Comparison of ENCODE assay signal across 27 mouse cellular contexts in genomic region chr9:20510346-20510745, GRCm38 (mm10). TPM values are rescaled to one million over a fixed set of nuclear protein-coding genes. Genes with fewer than 3 reads are reported as not detected.
DNase-seq lines count a peak whose midpoint lies in the region; ATAC-seq and TF ChIP-seq lines count a peak whose summit lies in the region.
"Had no signal": no experiment of that assay in that cellular context is flagged by ENCODE, and none has a peak within 500 bp of the region (broad histone marks: within the 10 kb centered on the region; RNA-seq: fewer than 3 reads in every experiment).

No protein-coding gene starts in this region.

- H3K9ac ChIP-seq in kidney, postnatal 0 days (ENCODE audit: low read depth, low read length) = no peak overlapping the region
- H3K9ac ChIP-seq: embryonic facial prominence, embryonic 13.5 days; embryonic facial prominence, embryonic 15.5 days; forebrain, embryonic 12.5 days had no signal

- H3K4me3 ChIP-seq in heart, embryonic 10.5 days = no peak overlapping the region
- no peak overlapping the region for H3K4me3 ChIP-seq in kidney, postnatal 0 days (replicated peaks; ENCODE audit: low read depth, low read length)
- H3K4me3 ChIP-seq in testis, adult 2 months (ENCODE audit: control insufficient read depth, low read depth, low read length) = no peak overlapping the region
- H3K4me3 ChIP-seq: embryonic facial prominence, embryonic 13.5 days; embryonic facial prominence, embryonic 15.5 days; erythroblast, embryonic 14.5 days; forebrain, embryonic 10.5 days; forebrain, embryonic 12.5 days had no signal

- no peak for TF ChIP-seq POLR2A in testis, adult 2 months (IDR thresholded peaks at IDR 0.05; ENCODE audit: control insufficient read depth, low read depth, low read length)

- TF ChIP-seq CTCF in kidney, postnatal 0 days (IDR thresholded peaks at IDR 0.05; ENCODE audit: low read depth) = no peak
- no peak for TF ChIP-seq CTCF in testis, adult 2 months (IDR thresholded peaks at IDR 0.05; ENCODE audit: control insufficient read depth, insufficient read depth, insufficient replicate concordance, low read depth, low read length)

- 69% methylated on average over 1 of the region's 1 CpGs for WGBS in heart, embryonic 10.5 days
- WGBS in kidney, postnatal 0 days = 20% methylated on average over 1 of the region's 1 CpGs

- peaks cover 65% of the 10 kb centered on the region for H3K36me3 ChIP-seq in heart, embryonic 10.5 days
- H3K36me3 ChIP-seq in kidney, postnatal 0 days (ENCODE audit: insufficient read depth, low read length) = peaks cover 19% of the 10 kb centered on the region
- no peaks in the 10 kb centered on the region for H3K36me3 ChIP-seq in testis, adult 2 months (ENCODE audit: control insufficient read depth, insufficient read depth, low read length)

- ATAC-seq in kidney, postnatal 0 days (replicated peaks; ENCODE audit: low FRiP score, low read depth) = no peak
- no peak for ATAC-seq in monocyte, adult 5-6 weeks (replicated peaks; ENCODE audit: insufficient number of reproducible peaks, low FRiP score, low TSS enrichment, poor library complexity, severe bottlenecking)
- ATAC-seq: CD4-positive, CD25-positive, alpha-beta regulatory T cell, adult 4 months; forebrain, embryonic 14.5 days had no signal

- peak; percentile 9 for DNase-seq in heart, adult 11 months
- no peak for DNase-seq in heart, embryonic 10.5 days (ENCODE audit: low spot score)
- peak; percentile 26 for DNase-seq in kidney, postnatal 0 days (ENCODE audit: low spot score)
- DNase-seq in kidney, postnatal 4 days = no peak
- no peak for DNase-seq in testis, postnatal 14 days (ENCODE audit: low spot score)
- DNase-seq: adrenal gland, adult 2 months; adrenal gland, postnatal 10 days; adrenal gland, postnatal 25 days; B cell, adult 2 months; cerebellum, adult 11 months; cerebellum, adult 18-20 months; cerebellum, adult 8-10 months; cerebellum, adult 9-11 months; cerebellum, postnatal 14 days; cerebellum, postnatal 36 days; embryo, embryonic 11 days had no signal

- H3K4me2 ChIP-seq in kidney, postnatal 0 days (ENCODE audit: low read length) = no peak overlapping the region
- H3K4me2 ChIP-seq: embryonic facial prominence, embryonic 13.5 days; embryonic facial prominence, embryonic 15.5 days; forebrain, embryonic 12.5 days had no signal

- H3K9me3 ChIP-seq in heart, embryonic 10.5 days = no peaks in the 10 kb centered on the region
- H3K9me3 ChIP-seq in kidney, postnatal 0 days (replicated peaks; ENCODE audit: low read length) = no peaks in the 10 kb centered on the region
- H3K9me3 ChIP-seq: embryonic facial prominence, embryonic 13.5 days; embryonic facial prominence, embryonic 15.5 days; forebrain, embryonic 10.5 days; forebrain, embryonic 12.5 days; G1E had no signal

- no peak overlapping the region for H3K27ac ChIP-seq in heart, embryonic 10.5 days
- peak overlapping the region; percentile 22; the same call in 1 of the 2 replicates for H3K27ac ChIP-seq in kidney, postnatal 0 days
- H3K27ac ChIP-seq in testis, adult 2 months (ENCODE audit: control insufficient read depth, insufficient read depth, low read depth, low read length) = peak overlapping the region; percentile 41; the same call in 1 of the 2 replicates
- H3K27ac ChIP-seq: embryonic facial prominence, embryonic 13.5 days; embryonic facial prominence, embryonic 15.5 days; forebrain, embryonic 10.5 days; forebrain, embryonic 12.5 days had no signal

- H3K27me3 ChIP-seq in heart, embryonic 10.5 days (ENCODE audit: insufficient read depth, poor library complexity, severe bottlenecking) = no peaks in the 10 kb centered on the region
- no peaks in the 10 kb centered on the region for H3K27me3 ChIP-seq in kidney, postnatal 0 days (ENCODE audit: insufficient read depth, low read length)
- H3K27me3 ChIP-seq in testis, adult 2 months (ENCODE audit: control insufficient read depth, insufficient read depth, low read length) = no peaks in the 10 kb centered on the region
- H3K27me3 ChIP-seq: CH12.LX; embryonic facial prominence, embryonic 13.5 days; embryonic facial prominence, embryonic 15.5 days; forebrain, embryonic 12.5 days had no signal

- H3K4me1 ChIP-seq in heart, embryonic 10.5 days = no peaks in the 10 kb centered on the region
- H3K4me1 ChIP-seq in kidney, postnatal 0 days (replicated peaks; ENCODE audit: insufficient read depth, low read length) = no peaks in the 10 kb centered on the region; the same call in 1 of the 2 replicates
- no peaks in the 10 kb centered on the region for H3K4me1 ChIP-seq in testis, adult 2 months (ENCODE audit: control insufficient read depth, insufficient read depth, low read length)
- H3K4me1 ChIP-seq: forebrain, embryonic 10.5 days had no signal

RNA-seq across cellular contexts. Expression of gene Zfp266, which starts 10.9 kb away (rescaled TPM):
- polyA plus RNA-seq in heart, embryonic 10.5 days (2016; fragmentation: Nextera tagmentation; extraction: Ambion mirVana) = 54.9 and 75.9 TPM in 2 replicates
- polyA plus RNA-seq in kidney, postnatal 0 days (2015; fragmentation: Nextera tagmentation; extraction: Ambion mirVana) = 58.0 and 63.0 TPM in 2 replicates
- 2.1 and 2.5 TPM in 2 replicates for polyA plus RNA-seq in testis, adult 2 months (2012; rRNA removed)
- total RNA-seq in monocyte, adult 5-6 weeks (2017) = 27.5 to 43.8 TPM (median 36.4 TPM) in 3 replicates

RNA-seq across cellular contexts. Expression of gene Zfp426, which starts 17.8 kb away (rescaled TPM):
- 13.9 and 15.7 TPM in 2 replicates for polyA plus RNA-seq in heart, embryonic 10.5 days (2016; fragmentation: Nextera tagmentation; extraction: Ambion mirVana)
- polyA plus RNA-seq in kidney, postnatal 0 days (2015; fragmentation: Nextera tagmentation; extraction: Ambion mirVana) = 18.2 and 19.3 TPM in 2 replicates
- polyA plus RNA-seq in testis, adult 2 months (2012; rRNA removed) = 8.8 and 9.4 TPM in 2 replicates
- 10.9 to 21.2 TPM (median 15.1 TPM) in 3 replicates for total RNA-seq in monocyte, adult 5-6 weeks (2017)

RNA-seq across cellular contexts. Expression of gene Zfp26, which starts 50.4 kb away (rescaled TPM):
- 15.5 and 16.9 TPM in 2 replicates for polyA plus RNA-seq in heart, embryonic 10.5 days (2016; fragmentation: Nextera tagmentation; extraction: Ambion mirVana)
- polyA plus RNA-seq in kidney, postnatal 0 days (2015; fragmentation: Nextera tagmentation; extraction: Ambion mirVana) = 13.5 and 15.3 TPM in 2 replicates
- 1.5 and 2.3 TPM in 2 replicates for polyA plus RNA-seq in testis, adult 2 months (2012; rRNA removed)
- total RNA-seq in monocyte, adult 5-6 weeks (2017) = 27.5 to 45.4 TPM (median 31.6 TPM) in 3 replicates

Comparison
In these comparisons a context has a peak if more than half of its experiments do, and no peak if none do; other contexts are left out.
1. DNase-seq: peak in heart, adult 11 months (single experiment) and kidney, postnatal 0 days (single experiment); none in heart, embryonic 10.5 days (single experiment), kidney, postnatal 4 days (0 of 2) and testis, postnatal 14 days (single experiment).
2. RNA of gene Zfp266, which starts 10.9 kb away (polyA plus RNA-seq): 54.9 to 75.9 TPM in heart, embryonic 10.5 days and 58.0 to 63.0 TPM in kidney, postnatal 0 days; 2.1 to 2.5 TPM in testis, adult 2 months; every median in the first group is over 10 times any median in the second.